Comparison of ENCODE assay signal across 30 mouse cellular contexts in the genomic region with DNA sequence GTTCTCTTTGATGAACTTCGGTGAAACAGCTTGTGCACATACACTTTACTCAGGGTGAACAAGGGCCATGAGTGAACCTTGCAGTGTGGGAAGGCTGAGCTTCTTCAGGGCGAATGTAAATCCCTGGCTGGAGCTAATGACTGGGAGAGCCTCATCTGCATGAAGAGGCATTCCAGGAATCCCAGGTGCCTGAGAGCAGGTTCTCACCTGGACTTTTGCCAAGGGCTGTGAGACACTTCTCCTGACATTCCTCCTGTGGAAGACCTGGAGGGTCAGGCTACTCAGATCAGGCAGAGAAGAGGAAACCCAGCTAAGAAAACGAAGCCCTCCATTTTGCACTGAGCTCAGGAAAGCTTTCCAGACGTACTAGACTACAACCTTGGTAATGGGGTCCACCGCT. TPM values are rescaled to one million over a fixed set of nuclear protein-coding genes. Genes with fewer than 3 reads are reported as not detected.
"Had no signal": no experiment of that assay in that cellular context is flagged by ENCODE, and none has a peak within 500 bp of the region (broad histone marks: within the 10 kb centered on the region; RNA-seq: fewer than 3 reads in every experiment).

No protein-coding gene starts in this region.

- H3K4me3 ChIP-seq: gastrocnemius, adult 2 months; heart, adult 2 months; heart, embryonic 10.5 days; heart, embryonic 12.5 days; hindbrain, embryonic 10.5 days; hindbrain, embryonic 12.5 days; intestine, embryonic 15.5 days; layer of hippocampus, adult 2 months; left cerebral cortex, adult 2 months; limb, embryonic 10.5 days; limb, embryonic 12.5 days had no signal

- H3K4me1 ChIP-seq: heart, embryonic 10.5 days; hindbrain, embryonic 10.5 days; hindbrain, embryonic 12.5 days; intestine, embryonic 15.5 days; limb, embryonic 10.5 days; limb, embryonic 12.5 days had no signal

- H3K4me2 ChIP-seq: heart, embryonic 12.5 days; hindbrain, embryonic 12.5 days; hindbrain, embryonic 14.5 days; intestine, embryonic 15.5 days; limb, embryonic 12.5 days had no signal

- H3K27ac ChIP-seq: gastrocnemius, adult 2 months; heart, adult 2 months; heart, embryonic 10.5 days; hindbrain, embryonic 10.5 days; hindbrain, embryonic 12.5 days; hindbrain, embryonic 14.5 days; intestine, embryonic 15.5 days; layer of hippocampus, adult 2 months; left cerebral cortex, adult 2 months; limb, embryonic 10.5 days; limb, embryonic 12.5 days had no signal

- ATAC-seq: hindbrain, embryonic 16.5 days; inflammation-experienced regulatory T-cells, adult 6 months; intestine, embryonic 15.5 days; intestine, postnatal 0 days had no signal

- DNase-seq: gastrocnemius, adult 2 months; gastrocnemius, postnatal 10 days; gastrocnemius, postnatal 25 days; heart, adult 2 months; heart, postnatal 10 days; heart, postnatal 4 days; kidney, adult 18-20 months; kidney, postnatal 10 days; kidney, postnatal 25 days; kidney, postnatal 4 days; liver had no signal

- H3K9ac ChIP-seq: heart, embryonic 12.5 days; hindbrain, embryonic 12.5 days; hindbrain, embryonic 14.5 days; intestine, embryonic 15.5 days; limb, embryonic 12.5 days had no signal

- H3K36me3 ChIP-seq: heart, embryonic 10.5 days; heart, embryonic 12.5 days; hindbrain, embryonic 10.5 days; intestine, embryonic 15.5 days; limb, embryonic 10.5 days; limb, embryonic 12.5 days had no signal

- H3K27me3 ChIP-seq: intestine, embryonic 15.5 days; limb, embryonic 12.5 days had no signal

- H3K9me3 ChIP-seq: hindbrain, embryonic 12.5 days; intestine, embryonic 15.5 days; limb, embryonic 10.5 days; limb, embryonic 12.5 days had no signal

RNA-seq across cellular contexts. Expression of a gene that starts 6.9 kb away (rescaled TPM):
- polyA plus RNA-seq: frontal cortex, adult 2 months; heart, adult 2 months; heart, embryonic 10.5 days; heart, embryonic 12.5 days; heart, embryonic 14.5 days; heart, embryonic 16.5 days; hindbrain, embryonic 10.5 days; hindbrain, embryonic 12.5 days; hindbrain, embryonic 14.5 days; hindbrain, embryonic 16.5 days; inflammation-experienced regulatory T-cells, adult 6 months; intestine, embryonic 15.5 days; intestine, postnatal 0 days; kidney, embryonic 14.5 days; kidney, embryonic 16.5 days; limb, embryonic 10.5 days; limb, embryonic 12.5 days; limb, embryonic 14.5 days had no signal
